Mouse (Mus musculus) heart, postnatal 36 days (tissue): ENCODE results near the gene Ankle1. TPM values are rescaled to one million over a fixed set of nuclear protein-coding genes. Genes with fewer than 3 reads are reported as not detected.

Experiments
- DNase-seq, 2 experiments: peaks; one replicate each; pipeline ENCODE4 v3.0.0; 2021 to 2022
- intact Hi-C: fragments of 180-260 bp; cut with DNase I; formaldehyde crosslinking; loops from one replicate; pipeline ENCODE4 v1.15.1; 2025
- total RNA-seq, 2 experiments: library from RNA; stranded (reverse); gene quantifications; 2 replicates each; pipeline ENCODE4 v1.2.3; 2021

Ankle1 gene
- total RNA-seq, 2 experiments from 2014 or later = 0.19 to 0.39 TPM

- DNase-seq = peak; percentile 75 to 88
- intact Hi-C loops = no loop called here
Measured at GRCm38 (mm10) chr8:71381421-71381970, 24.3 kb upstream of the Ankle1 start, which contains the start of gene Nr2f6. Gene Nr2f6, minus strand, starts transcription at chr8:71381960.

DNA sequence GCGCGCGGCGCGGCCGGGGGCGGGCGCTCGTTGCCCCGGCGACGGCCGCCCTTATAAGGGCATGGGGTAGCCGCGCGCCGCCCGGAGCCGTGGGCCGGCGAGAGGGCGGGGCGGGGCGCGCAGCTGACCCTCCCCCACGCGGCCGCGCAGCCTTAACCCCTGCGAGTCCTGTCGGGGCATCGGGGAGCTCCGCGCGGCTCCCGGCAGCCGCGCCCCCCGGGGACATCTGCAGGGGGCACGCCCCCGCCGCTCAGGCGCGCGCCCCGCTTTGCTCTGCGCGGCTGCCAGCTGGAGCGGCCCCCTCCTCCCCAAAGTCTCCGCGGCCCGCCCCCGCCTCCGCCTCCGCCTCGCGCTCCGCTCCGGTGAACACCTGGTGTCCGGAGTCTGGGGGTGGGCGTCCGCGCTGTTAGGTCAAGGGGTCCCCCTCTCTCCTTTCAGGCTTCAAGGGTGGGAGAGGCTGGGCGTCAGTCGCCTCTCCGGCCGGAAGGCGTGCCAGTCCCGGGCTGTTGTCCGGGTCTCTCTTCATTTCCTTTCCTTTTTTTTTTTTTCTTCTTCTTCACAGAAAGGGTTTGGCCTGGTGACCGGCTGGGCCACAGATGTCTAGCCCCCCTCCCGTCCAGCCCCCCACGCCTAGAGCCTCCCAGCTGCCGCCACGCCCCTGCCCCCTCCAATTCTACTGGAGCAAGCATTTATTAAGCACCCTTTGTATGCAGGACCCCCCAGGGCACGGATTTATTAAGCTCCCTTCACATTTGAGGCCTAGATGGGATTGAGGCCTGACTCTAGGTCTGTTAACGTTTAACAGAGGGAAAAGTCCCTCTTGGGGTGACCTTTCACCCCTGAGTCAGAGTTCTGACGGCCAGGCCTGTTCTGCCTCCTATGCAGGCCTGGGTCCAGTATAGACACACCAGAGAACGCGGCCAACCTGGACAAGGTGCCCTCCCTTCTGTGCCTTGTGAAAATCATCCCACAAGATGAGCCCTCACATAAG lies 23.5 kb upstream of the Ankle1 start:
- intact Hi-C loops = no loop called here
- DNase-seq = peak; percentile 48 to 86

- DNase-seq = no peak
- intact Hi-C loops = no loop called here
Measured at GRCm38 (mm10) chr8:71383396-71383795, 22.4 kb upstream of the Ankle1 start.

GRCm38 (mm10) chr8:71383860-71384259 lies 21.9 kb upstream of the Ankle1 start:
- intact Hi-C loops = no loop called here

DNA sequence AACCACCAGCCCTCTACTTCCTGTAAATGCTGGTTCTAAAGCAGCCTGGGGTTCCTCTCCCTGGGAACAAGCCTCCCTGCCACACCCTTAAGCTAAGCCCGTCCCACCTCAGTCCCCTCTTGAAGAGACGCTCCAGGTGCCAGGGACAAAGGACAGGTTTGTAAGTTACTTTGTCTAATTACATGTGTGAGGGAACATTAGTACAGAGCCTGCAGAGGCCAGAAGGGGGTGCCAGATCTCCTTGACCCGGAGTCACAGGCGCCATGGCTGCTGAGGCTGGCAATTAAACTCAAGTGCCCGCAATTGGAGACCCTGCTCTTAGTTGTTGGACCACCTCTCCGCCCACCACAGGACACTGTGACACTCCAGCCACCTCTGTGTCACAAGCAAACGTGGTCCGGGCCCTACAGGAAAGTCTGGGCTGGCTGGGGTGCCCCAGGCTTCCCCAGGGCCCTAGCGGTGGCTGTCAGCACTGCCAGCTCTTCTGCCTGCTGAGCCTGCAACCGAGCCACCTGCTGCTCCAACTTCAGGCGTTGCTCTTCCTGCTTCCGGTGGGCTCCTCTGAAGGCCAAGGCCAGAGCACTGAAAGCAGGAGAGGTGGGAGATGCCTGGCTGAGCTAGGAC lies 20.5 kb upstream of the Ankle1 start:
- intact Hi-C loops = no loop called here
- DNase-seq = no peak

More at GRCm38 (mm10) chr8:71383860-71384259, 21.9 kb upstream of the Ankle1 start:
- DNase-seq = no peak

DNA sequence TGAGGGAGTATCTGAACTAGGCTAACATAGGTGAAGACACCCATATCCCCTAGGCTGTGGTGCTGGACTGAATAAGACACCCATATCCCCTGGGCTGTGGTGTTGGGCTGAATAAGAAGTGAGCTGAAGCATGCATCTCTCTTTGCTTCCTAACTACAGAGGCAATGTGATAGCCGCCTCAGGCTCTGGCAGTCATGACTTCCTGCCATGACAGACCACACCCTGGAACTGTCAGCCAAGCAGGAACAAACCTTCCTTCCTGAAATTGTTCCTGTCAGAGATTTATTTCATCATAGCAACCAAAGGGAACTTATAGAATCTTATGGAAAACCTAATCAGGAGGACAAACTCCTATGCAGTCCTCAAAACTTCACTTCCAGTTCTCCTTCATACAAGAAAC lies 17.5 kb upstream of the Ankle1 start:
- peak in 1 of 2 experiments; percentile 19 for DNase-seq
- intact Hi-C loops = no loop called here

GRCm38 (mm10) chr8:71391696-71392095 lies 14.1 kb upstream of the Ankle1 start:
- intact Hi-C loops = no loop called here
- no peak for DNase-seq

DNA sequence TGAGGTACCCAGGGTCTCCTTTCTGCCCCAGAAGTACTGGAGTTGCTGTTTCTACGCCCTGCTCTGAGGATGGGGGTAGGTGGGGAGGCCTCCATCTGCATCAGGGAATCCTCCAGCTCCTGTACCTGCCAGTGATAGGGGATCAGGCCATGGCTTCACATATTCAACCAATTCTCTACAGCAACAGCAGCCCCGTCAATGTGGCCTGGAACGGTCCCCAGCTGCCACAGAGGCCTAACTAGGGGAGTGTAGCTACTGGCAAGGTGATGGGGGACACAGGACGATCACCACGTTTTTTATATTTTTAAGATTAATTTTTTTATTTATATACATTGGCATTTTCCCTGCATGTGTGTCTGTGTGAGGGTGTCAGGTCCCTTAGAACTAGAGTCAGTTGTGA lies 13.4 kb upstream of the Ankle1 start:
- no peak for DNase-seq
- intact Hi-C loops = no loop called here

DNA sequence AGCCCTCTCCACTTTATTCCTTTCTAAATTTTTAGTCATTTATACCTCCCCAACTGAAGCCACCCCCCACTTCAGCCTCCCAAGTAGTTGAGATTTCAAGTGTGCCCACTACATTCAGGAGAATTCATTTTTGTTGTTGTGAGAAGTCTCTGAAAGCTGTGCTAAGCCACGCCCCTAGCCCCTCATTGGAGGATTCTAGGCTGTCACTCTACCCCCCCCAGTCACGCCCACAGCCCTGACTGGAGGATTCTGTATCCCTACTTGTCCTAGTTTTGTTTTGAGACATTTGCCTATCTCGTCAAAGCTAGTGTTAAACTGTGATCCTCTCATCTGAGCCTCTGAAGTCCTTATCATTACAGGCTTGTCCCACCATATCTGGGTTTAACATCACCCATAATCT lies 12.9 kb upstream of the Ankle1 start:
- intact Hi-C loops = no loop called here
- no peak for DNase-seq

GRCm38 (mm10) chr8:71394481-71394880 lies 11.3 kb upstream of the Ankle1 start:
- peak; percentile 8 to 19 for DNase-seq
- intact Hi-C loops = no loop called here

- intact Hi-C loops = no loop called here
- peak; percentile 5 to 6 for DNase-seq
Measured at GRCm38 (mm10) chr8:71395071-71395470, 10.7 kb upstream of the Ankle1 start.

DNA sequence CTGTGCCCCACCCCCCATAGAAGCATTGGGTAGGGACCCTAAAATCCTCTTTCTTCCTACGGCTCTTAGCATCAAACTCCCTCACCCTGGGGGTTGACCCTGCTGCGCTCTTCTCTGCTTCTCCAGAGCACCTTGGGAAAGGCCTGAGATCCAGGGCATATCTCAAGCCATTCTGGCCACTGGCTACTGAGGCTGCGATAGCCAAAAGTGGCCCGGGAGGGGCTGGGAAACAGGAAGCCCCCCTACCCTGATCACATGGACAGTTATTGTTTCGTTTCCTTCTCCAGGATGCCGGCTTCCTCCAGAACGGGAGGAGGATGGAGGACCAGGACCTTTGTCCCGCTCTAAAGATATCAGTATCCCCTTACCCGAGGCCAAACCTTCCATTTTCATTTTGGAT lies 10.2 kb upstream of the Ankle1 start, which contains the start of gene Ushbp1:
Gene Ushbp1 (minus strand): TSS at position 174 of the 400 bp plus-strand sequence.
- DNase-seq = peak; percentile 57 to 58
- intact Hi-C loops = no loop called here

DNA sequence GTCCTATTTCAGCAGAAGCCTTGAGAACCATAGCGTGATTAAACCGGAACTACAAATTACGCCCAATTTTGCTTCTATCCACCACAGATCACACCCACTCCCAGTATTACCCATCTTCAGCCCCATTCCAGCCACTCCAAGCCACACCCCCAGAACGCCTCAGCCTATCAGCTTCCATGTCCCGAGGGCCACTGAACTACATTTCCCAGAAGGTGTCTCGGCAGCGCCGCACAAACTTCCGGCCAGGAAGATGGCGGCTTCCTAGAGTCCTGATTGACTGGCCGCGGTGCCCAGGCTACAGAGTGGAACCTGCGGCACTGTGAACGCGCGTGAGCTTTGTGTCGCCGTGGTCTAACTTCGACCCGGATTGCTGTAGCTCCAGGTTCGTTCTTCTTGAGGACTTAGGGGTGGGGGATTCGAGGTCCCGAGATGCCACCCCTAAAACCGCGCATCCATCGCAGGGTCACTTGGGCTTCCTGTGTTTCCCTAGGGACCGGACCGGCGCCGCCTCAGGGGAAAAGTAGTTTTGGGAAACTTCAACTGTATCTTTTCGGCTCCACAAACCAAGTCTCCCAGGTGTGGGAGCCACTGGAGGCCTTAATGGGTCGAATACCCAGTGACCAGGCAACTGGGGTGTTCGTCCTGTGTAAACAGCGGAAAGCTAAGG lies 9.0 kb upstream of the Ankle1 start, which contains the start of gene Babam1:
Gene Babam1 (plus strand): TSS at position 223 of the 667 bp plus-strand sequence.
- DNase-seq = peak; percentile 87 to 88
- intact Hi-C loops = no loop called here

DNA sequence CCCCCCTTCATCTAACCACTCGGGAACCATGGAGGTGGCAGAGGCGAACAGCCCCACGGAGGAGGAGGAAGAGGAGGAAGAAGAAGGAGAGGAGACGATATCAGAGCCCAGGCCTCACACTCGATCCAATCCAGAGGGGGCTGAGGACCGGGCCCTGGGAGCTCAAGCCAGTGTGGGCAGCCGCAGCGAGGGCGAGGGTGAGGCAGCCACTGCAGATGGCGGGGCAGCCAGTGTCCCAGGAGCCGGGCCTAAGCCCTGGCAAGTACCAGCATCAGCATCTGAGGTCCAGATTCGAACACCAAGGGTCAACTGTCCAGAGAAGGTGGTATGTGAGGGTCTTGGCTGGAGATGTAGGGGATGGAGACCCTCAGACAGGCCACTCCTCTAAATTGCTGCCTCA lies 8.1 kb upstream of the Ankle1 start:
- DNase-seq = peak; percentile 2 to 3

GRCm38 (mm10) chr8:71400826-71401225 lies 5.0 kb upstream of the Ankle1 start:
- intact Hi-C loops = loop anchor here (5.0 kb wide), 1 partner anchor 139 kb away; no protein-coding TSS in a partner anchor

More for the DNA sequence above, 8.1 kb upstream of the Ankle1 start:
- intact Hi-C loops = no loop called here

DNA sequence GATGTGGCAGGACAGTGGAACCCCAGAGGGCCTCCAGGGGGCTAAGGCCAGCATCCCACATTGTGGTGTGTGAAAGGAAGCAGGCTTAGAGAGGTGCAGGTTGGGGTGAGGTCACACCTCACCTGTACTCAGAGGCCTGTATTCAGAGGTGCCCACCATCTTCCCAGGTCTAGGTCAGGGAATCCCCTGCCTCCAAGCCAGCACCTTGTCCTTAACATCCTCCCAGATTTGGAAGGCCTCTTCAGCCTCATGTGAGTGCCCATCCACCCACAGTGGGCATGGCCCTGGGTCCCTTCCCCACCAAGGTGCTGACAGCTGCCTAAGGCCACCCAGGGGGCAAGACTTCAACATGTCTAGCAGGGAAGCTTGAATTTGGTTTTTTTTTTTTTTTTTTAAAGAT lies 4.4 kb upstream of the Ankle1 start:
- DNase-seq = peak; percentile 0 to 1
- intact Hi-C loops = loop anchor here (5.0 kb wide), 1 partner anchor 139 kb away; no protein-coding TSS in a partner anchor

More at GRCm38 (mm10) chr8:71400826-71401225, 5.0 kb upstream of the Ankle1 start:
- no peak for DNase-seq

GRCm38 (mm10) chr8:71402446-71402964 lies 3.3 kb upstream of the Ankle1 start:
- intact Hi-C loops = loop anchor here (5.0 kb wide), 1 partner anchor 140 kb away; no protein-coding TSS in a partner anchor
- DNase-seq = peak in 1 of 2 experiments; percentile 1

DNA sequence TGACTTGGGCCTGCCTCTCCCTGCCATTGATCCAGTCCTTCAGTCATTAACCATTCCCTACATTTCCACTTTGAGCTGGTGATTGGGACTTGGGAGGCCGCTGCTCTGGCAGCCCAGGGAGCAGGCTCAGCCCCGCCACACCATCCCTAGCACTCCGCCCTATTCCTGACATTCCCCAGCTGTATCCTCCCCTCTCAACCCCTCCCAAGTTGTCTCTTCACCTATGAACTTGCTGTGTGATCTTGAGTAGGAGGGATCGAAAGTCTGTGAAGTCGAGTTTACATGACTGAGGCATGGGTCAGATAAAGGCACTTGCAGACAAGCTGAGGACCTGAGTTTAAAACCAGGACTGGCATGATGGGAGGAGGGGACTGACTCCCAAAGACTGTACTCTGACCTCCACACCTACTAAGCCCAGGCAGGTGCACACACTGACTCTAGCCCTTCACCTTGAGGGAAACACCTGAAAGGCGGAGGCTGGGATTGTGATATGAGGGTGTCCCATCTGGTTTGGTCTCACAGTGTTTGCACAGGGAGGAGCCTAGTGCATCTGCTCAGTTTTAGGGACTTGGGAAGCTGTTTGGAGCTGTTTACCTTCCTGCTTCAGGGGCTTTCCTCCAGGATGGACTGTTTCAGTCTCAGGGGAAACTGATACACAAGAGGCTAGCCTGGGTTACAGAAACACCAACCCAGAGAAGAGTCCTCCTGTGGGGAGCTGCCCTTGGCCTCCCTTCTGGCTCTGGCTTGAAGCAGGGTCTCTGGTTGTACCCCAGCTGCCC lies 2.5 kb upstream of the Ankle1 start:
- peak in 1 of 2 experiments; percentile 0 for DNase-seq
- intact Hi-C loops = loop anchor here (5.0 kb wide), 1 partner anchor 141 kb away; no protein-coding TSS in a partner anchor

- intact Hi-C loops = loop anchor here (5.0 kb wide), 1 partner anchor 142 kb away; no protein-coding TSS in a partner anchor
- DNase-seq = no peak
Measured at GRCm38 (mm10) chr8:71404011-71404410, 1.8 kb upstream of the Ankle1 start.
